Mouse (Mus musculus) liver, embryonic 14 days (tissue): ENCODE data around the gene Smarce1. TPM values are rescaled to one million over a fixed set of nuclear protein-coding genes. Genes with fewer than 3 reads are reported as not detected.

ENCODE experiments used
- polyA plus RNA-seq: library from polyadenylated mRNA; depleted of rRNA; stranded (reverse); fragments of >200 nt; gene quantifications from 2 replicates; pipeline ENCODE4 v1.2.3, GENCODE M21; 2012; rRNA removed

Gene Smarce1
- 68.7 and 109 TPM in 2 replicates for polyA plus RNA-seq

DNA sequence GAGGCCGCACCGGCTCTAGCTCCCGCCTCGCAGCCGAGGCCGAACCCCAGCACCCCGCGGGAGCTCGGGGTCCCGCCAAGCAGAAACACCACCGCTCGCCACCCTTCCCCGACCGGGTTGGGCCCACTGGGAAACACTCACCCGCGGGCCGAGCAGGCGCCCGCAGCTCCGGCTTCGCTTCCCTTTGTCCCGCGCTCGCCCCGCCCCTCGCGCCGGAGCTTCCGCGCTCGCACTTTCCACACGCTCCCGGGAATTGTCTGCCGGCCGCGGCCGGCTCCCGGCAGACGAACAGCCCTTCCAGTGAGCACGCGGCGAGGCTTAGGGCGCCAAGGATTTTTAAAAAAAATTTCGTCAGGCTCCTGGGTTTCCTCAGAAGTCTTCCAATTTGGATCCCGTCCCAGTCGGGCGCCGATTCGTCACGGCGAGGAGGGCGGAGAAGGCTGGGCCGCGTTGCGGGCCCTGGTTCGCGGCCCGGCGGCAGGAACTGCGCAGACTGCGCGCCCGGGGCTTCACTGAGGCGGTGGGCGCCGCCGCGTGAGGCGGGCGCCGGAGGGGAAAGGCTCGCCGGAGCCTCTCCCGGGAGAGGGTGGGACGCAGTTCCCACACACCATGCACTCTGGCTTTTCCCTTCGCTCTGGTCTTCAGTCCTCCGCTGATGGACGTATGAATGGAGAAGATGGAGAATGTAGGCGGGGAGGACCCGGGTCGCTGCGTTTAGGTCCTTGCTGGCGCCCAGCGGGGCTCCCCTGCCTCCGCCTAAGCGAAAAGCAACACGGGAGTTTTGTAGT lies at the start of gene Smarce1:
Gene Smarce1, minus strand, starts transcription at position 757 of the 788 bp plus-strand sequence.

GRCm38 (mm10) chr11:99243820-99244374 lies 13.1 kb upstream of the Smarce1 start, which contains the start of gene Krt222:
Gene Krt222 (minus strand): TSS chr11:99244085.

Other genes starting within 250 kb of the Smarce1 start
- 0.07 TPM in 1 of 2 replicates, not detected in the other for gene Gjd3, start 248.0 kb downstream of the Smarce1 start, polyA plus RNA-seq
- gene Top2a, start 206.8 kb downstream of the Smarce1 start, polyA plus RNA-seq = 109 and 124 TPM in 2 replicates
- 66.2 and 73.8 TPM in 2 replicates for gene Igfbp4, start 189.8 kb downstream of the Smarce1 start, polyA plus RNA-seq
- 0.12 and 0.13 TPM in 2 replicates for gene Tns4, start 141.7 kb downstream of the Smarce1 start, polyA plus RNA-seq
- gene Ccr7, start 75.9 kb downstream of the Smarce1 start, polyA plus RNA-seq = 0.08 and 0.09 TPM in 2 replicates
- 0.03 TPM in 2 replicates for gene Krt222, start 13.1 kb upstream of the Smarce1 start, polyA plus RNA-seq
- not detected in 2 replicates for gene Krt24, start 54.2 kb upstream of the Smarce1 start, polyA plus RNA-seq
- 0.01 TPM in 1 of 2 replicates, not detected in the other for gene Krt25, start 91.9 kb upstream of the Smarce1 start, polyA plus RNA-seq
- not detected in 2 replicates for gene Krt26, start 106.9 kb upstream of the Smarce1 start, polyA plus RNA-seq
- not detected in 2 replicates for gene Krt27, start 120.1 kb upstream of the Smarce1 start, polyA plus RNA-seq
- 0.06 TPM in 1 of 2 replicates, not detected in the other for gene Krt28, start 143.9 kb upstream of the Smarce1 start, polyA plus RNA-seq
- gene Krt10, start 158.3 kb upstream of the Smarce1 start, polyA plus RNA-seq = 1.2 and 1.3 TPM in 2 replicates
- gene Krt12, start 191.2 kb upstream of the Smarce1 start, polyA plus RNA-seq = 0.03 and 0.05 TPM in 2 replicates
- 16.0 and 17.2 TPM in 2 replicates for gene Krt20, start 207.1 kb upstream of the Smarce1 start, polyA plus RNA-seq